In the genomic region with DNA sequence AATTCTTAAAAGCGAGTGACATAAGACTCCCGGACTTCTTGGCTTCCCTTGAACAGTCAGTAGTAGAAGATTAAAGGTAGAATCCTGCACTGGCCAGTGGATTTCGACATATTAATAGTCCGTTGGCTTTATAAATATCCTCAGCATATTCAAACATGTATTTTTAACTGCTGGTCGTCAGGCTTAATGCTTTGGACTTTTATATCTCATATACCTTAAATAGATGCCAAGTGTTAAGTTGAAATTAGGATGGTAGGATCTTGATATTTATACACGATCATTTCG, we compare ENCODE assay signal across 8 mouse cellular contexts. TPM values are rescaled to one million over a fixed set of nuclear protein-coding genes. Genes with fewer than 3 reads are reported as not detected.
DNase-seq lines count a peak whose midpoint lies in the region; ATAC-seq and TF ChIP-seq lines count a peak whose summit lies in the region.

No protein-coding gene starts in this region.

- no peaks in the 10 kb centered on the region for H3K27me3 ChIP-seq in embryonic facial prominence, embryonic 13.5 days
- H3K27me3 ChIP-seq in intestine, embryonic 15.5 days (replicated peaks): no peaks in the 10 kb centered on the region
- H3K27me3 ChIP-seq in myocyte (ENCODE audit: control insufficient read depth, insufficient read depth, insufficient read length): no peaks in the 10 kb centered on the region

- H3K4me2 ChIP-seq in embryonic facial prominence, embryonic 13.5 days: peak overlapping the region; percentile 76
- H3K4me2 ChIP-seq in intestine, embryonic 15.5 days (replicated peaks): peak overlapping the region; percentile 75
- H3K4me2 ChIP-seq in myocyte (ENCODE audit: low read depth): peak overlapping the region; percentile 84

- peak overlapping the region; percentile 86 for H3ac ChIP-seq in myocyte (ENCODE audit: control insufficient read depth, insufficient read length)

- peak overlapping the region; percentile 99 for H3K9ac ChIP-seq in embryonic facial prominence, embryonic 13.5 days
- H3K9ac ChIP-seq in intestine, embryonic 15.5 days: peak overlapping the region; percentile 99

- DNase-seq in left cerebral cortex, adult 2 months (ENCODE audit: extremely low spot score in 1 of 2, low spot score in 2 of 2): no peak
- no peak for DNase-seq in left cerebral cortex, postnatal 36 days (ENCODE audit: low spot score in 2 of 2)
- DNase-seq in layer of hippocampus, adult 9-11 months: no peak
- no peak for DNase-seq in layer of hippocampus, adult 18-20 months (ENCODE audit: low spot score in 2 of 2)
- no peak for DNase-seq in thymus, postnatal 0 days (ENCODE audit: low spot score)

- TF ChIP-seq CTCF in left cerebral cortex, adult 2 months (IDR thresholded peaks at IDR 0.05): no peak

- no peak for ATAC-seq in embryonic facial prominence, embryonic 13.5 days (ENCODE audit: insufficient number of reproducible peaks, insufficient read depth, low FRiP score, low TSS enrichment, low read depth)
- ATAC-seq in intestine, embryonic 15.5 days: no peak

- TF ChIP-seq POLR2A in myocyte (IDR thresholded peaks at IDR 0.05; ENCODE audit: insufficient read length, low read depth): no peak

- no peaks in the 10 kb centered on the region for H3K36me3 ChIP-seq in embryonic facial prominence, embryonic 13.5 days
- H3K36me3 ChIP-seq in intestine, embryonic 15.5 days: no peaks in the 10 kb centered on the region
- H3K36me3 ChIP-seq in myocyte (ENCODE audit: control insufficient read depth, insufficient read depth): no peaks in the 10 kb centered on the region

- 26% methylated on average over 7 of the region's 7 CpGs for WGBS in embryonic facial prominence, embryonic 13.5 days
- 13% methylated on average over 7 of the region's 7 CpGs for WGBS in intestine, embryonic 15.5 days

- H3K4me1 ChIP-seq in embryonic facial prominence, embryonic 13.5 days: peaks cover 36% of the 10 kb centered on the region
- H3K4me1 ChIP-seq in intestine, embryonic 15.5 days (replicated peaks): peaks cover 24% of the 10 kb centered on the region

- intact Hi-C loops in left cerebral cortex, adult 2 months (cut with DNase I): loop anchor here (5.0 kb wide), 1 partner anchor 158 kb away; no protein-coding TSS in a partner anchor
- intact Hi-C loops in left cerebral cortex, postnatal 36 days (cut with DNase I): no loop called here

- peaks cover 57% of the 10 kb centered on the region for H3K79me2 ChIP-seq in myocyte (ENCODE audit: control insufficient read depth, insufficient read depth)

- no peaks in the 10 kb centered on the region for H3K9me3 ChIP-seq in embryonic facial prominence, embryonic 13.5 days
- no peaks in the 10 kb centered on the region for H3K9me3 ChIP-seq in intestine, embryonic 15.5 days

- peak overlapping the region; percentile 67 for H3K4me3 ChIP-seq in left cerebral cortex, adult 2 months
- peak overlapping the region; percentile 92 for H3K4me3 ChIP-seq in embryonic facial prominence, embryonic 13.5 days
- H3K4me3 ChIP-seq in intestine, embryonic 15.5 days (replicated peaks): peak overlapping the region; percentile 92
- H3K4me3 ChIP-seq in myocyte: peak overlapping the region; percentile 90

- peak overlapping the region; percentile 99 for H3K27ac ChIP-seq in left cerebral cortex, adult 2 months
- H3K27ac ChIP-seq in embryonic facial prominence, embryonic 13.5 days: peak overlapping the region; percentile 97
- peak overlapping the region; percentile 98 for H3K27ac ChIP-seq in intestine, embryonic 15.5 days

TF ChIP-seq in myocyte, 11 proteins besides CTCF, POLR2A, EP300 and RAD21:
- no peak for TF ChIP-seq CEBPB (IDR thresholded peaks at IDR 0.05; ENCODE audit: insufficient read depth, poor library complexity, severe bottlenecking)
- TF ChIP-seq REST (IDR thresholded peaks at IDR 0.05; ENCODE audit: insufficient read depth, insufficient read length): no peak
- TF ChIP-seq USF1 (IDR thresholded peaks at IDR 0.05; ENCODE audit: low read depth): no peak
- no peak for TF ChIP-seq MAX (IDR thresholded peaks at IDR 0.05; ENCODE audit: low read depth)
- no peak for TF ChIP-seq E2F4 (IDR thresholded peaks at IDR 0.05; ENCODE audit: insufficient read depth)
- TF ChIP-seq POLR2AphosphoS2 (IDR thresholded peaks at IDR 0.05; ENCODE audit: insufficient read length, low read depth): no peak
- no peak for TF ChIP-seq TCF12 (IDR thresholded peaks at IDR 0.05; ENCODE audit: insufficient read depth, poor library complexity, severe bottlenecking)
- TF ChIP-seq TCF3 (IDR thresholded peaks at IDR 0.05; ENCODE audit: insufficient read length, low read depth): no peak
- TF ChIP-seq SRF (IDR thresholded peaks at IDR 0.05; ENCODE audit: control insufficient read depth, insufficient read length, low read depth): no peak
- no peak for TF ChIP-seq MYOD1 (IDR thresholded peaks at IDR 0.05; ENCODE audit: control insufficient read depth in 1 of 3, insufficient read length in 2 of 3, low read depth in 2 of 3)
- no peak for TF ChIP-seq MYOG (IDR thresholded peaks at IDR 0.05; ENCODE audit: control insufficient read depth in 1 of 3, insufficient read depth in 1 of 3, insufficient read length in 2 of 3, low read depth in 2 of 3)

RNA-seq across cellular contexts. Expression of a gene that starts 1.1 kb away (rescaled TPM):
- 10 to 100 TPM; 64.1 to 73.5 TPM for total RNA-seq in left cerebral cortex, adult 2 months (2021)
- total RNA-seq in left cerebral cortex, postnatal 36 days (2021): 10 to 100 TPM; 63.3 to 67.4 TPM
- 69.5 and 77.7 TPM in 2 replicates for polyA plus RNA-seq in embryonic facial prominence, embryonic 13.5 days (2015; fragmentation: Nextera tagmentation; extraction: Ambion mirVana)
- polyA plus RNA-seq in intestine, embryonic 15.5 days (2015; fragmentation: Nextera tagmentation; extraction: Ambion mirVana): 55.9 and 61.5 TPM in 2 replicates
- 28.7 TPM for polyA plus RNA-seq in myocyte (2012; fragmentation: generic; extraction: Trizol)
- total RNA-seq in layer of hippocampus, adult 18-20 months (2021): 10 to 100 TPM; 66.1 to 69.3 TPM
- 32.9 and 34.6 TPM in 2 replicates for polyA plus RNA-seq in thymus, postnatal 0 days (2015; fragmentation: Nextera tagmentation; extraction: Ambion mirVana)
